Mouse (Mus musculus) kidney, adult 2 months (tissue): ENCODE results near the gene Bpifb5.
"Not testable (repeated sequence)": the region's sequence is repeated elsewhere in the genome, so short reads cannot be mapped to it uniquely, and the experiment has no call there.

Experiments
- CTCF ChIP-seq: fragments of 200-500 bp; conservative IDR thresholded peaks from 2 replicates; pipeline ENCODE4 v1.5.1; 2011; ENCODE audit warnings: low read depth, mild to moderate bottlenecking, control low read depth, low read length, moderate library complexity, mixed read lengths; ENCODE audit not compliant: insufficient read depth, insufficient read length
- POLR2A ChIP-seq: fragments of 200-500 bp; IDR thresholded peaks from one replicate; pipeline ENCODE4 v1.6.1; 2011; ENCODE audit warnings: low read depth, low read length, control low read depth

GRCm38 (mm10) chr2:154264397-154264796 lies 40.9 kb downstream of the Bpifb5 start:
- not testable (repeated sequence) for TF ChIP-seq CTCF, POLR2A
